Mouse (Mus musculus) liver, adult (tissue): ENCODE measurements around the gene Pik3c2b.

Experiments used
- GATA4 ChIP-seq: IDR thresholded peaks from 2 replicates; pipeline ENCODE4 v1.6.1; 2014; ENCODE audit warnings: mild to moderate bottlenecking, low read length; ENCODE audit not compliant: insufficient replicate concordance

Gene Pik3c2b

DNA sequence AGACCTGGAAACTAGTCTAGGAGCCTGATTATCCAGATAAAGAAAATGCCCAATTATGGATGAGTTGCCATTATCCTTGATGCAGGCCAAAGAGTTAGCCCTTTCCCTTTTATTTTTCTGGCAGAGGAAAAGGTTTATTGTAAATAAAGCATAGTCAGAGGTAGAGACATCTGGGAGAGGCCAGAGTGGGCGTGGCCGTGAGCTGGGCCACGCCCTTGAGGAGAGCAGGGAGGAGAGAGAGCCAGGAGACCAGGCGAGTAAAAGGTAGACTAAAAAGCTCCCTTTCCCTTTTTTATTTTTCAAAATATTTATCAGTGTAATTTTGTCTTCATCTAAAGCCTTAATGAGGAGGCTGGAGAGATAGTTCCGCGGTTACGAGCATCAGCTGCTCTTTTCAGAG lies 17.5 kb upstream of the Pik3c2b start:
- no peak for TF ChIP-seq GATA4

DNA sequence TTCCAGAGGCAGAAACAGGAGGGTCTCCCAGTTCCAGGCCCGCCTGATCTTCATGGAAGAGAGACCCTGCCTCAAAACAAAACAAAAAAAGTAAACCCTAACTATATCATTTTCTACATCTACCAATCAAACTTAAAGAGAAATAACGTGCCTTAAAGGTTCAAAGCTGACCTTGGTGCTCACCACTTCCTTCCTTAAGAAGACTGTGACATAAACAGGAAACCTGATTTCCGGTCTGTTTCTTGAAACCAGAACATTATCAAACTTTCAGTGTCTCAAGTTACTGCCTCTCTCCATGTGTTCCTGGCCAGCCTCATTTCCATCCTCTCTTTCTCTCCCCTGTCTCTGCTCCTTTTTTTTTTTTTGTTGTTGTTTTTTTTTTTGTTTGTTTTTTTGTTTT lies 15.7 kb upstream of the Pik3c2b start:
- TF ChIP-seq GATA4, result no peak

DNA sequence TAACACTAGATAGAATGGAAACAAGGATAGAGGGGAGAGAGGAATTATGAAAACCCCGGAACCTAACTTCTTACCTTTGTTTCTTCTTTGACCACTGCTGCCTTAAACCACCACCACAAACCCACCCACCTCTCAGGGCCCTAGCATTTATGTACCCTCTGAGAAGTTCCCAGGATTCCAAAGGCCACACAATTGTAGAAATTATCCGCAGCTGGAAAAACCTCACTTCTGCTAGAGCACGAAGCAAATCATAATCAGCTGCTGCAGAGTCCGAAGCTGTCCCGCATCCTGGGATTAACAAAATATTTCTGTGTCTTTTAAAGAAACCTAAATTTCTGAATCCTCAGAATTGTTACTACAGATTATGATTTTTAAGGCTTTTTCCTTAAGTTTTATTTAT lies 15.0 kb upstream of the Pik3c2b start, which contains the start of gene Mdm4:
Gene Mdm4 (minus strand): TSS at position 101 of the 400 bp plus-strand sequence.
- no peak for TF ChIP-seq GATA4

DNA sequence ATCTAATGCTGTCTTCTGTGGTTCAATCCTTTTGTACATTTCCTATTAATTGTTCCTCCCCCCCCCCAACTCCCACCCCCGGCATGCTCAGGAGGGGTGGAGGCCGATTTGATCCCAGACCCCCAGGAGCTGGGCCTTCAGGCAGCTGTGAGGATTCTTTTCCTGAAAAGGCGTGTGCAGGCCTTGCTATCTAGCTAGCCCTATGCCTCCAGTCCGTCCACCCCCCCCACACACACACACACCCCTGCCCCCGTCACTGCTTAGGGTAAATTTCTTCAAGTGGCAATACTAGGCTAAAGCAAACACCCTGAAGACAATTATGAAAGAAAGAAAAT lies 12.5 kb upstream of the Pik3c2b start:
- no peak for TF ChIP-seq GATA4

DNA sequence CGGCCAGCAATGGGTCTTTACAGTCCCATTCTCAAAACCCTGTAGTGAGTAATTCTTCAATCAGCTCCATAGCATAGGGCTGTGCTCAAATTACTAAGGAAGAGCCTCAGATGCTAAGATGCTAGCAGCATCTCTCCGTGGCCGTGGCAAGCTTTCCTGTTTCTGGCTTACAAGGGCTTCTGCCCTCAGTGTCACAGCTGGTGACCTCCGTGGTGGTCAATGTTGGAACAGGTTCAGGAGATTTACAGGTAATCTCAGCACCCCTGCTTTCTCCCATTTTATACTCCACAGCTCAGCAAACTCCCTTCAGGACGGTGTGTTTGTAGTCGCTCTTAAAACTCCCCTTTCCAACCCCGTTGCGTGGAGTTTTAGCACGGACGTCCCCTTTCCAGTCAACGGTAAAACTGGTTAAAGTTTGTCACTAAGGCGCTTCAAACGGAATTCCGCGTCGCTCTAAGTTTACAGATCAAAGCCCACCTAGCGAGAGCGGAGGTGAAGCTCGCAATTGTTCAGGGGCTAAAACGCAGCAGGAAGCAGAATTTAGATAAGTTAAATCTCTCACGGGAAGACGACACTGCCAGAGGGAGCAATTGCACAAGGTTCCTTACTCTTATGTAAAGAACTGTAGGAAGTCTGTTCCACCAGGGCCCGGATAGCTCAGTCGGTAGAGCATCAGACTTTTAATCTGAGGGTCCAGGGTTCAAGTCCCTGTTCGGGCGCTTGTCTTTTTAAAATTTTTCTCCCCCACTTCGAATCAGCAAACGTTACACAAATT lies 12.0 kb upstream of the Pik3c2b start:
- peak; percentile 59; the same call in 1 of the 2 replicates for TF ChIP-seq GATA4

DNA sequence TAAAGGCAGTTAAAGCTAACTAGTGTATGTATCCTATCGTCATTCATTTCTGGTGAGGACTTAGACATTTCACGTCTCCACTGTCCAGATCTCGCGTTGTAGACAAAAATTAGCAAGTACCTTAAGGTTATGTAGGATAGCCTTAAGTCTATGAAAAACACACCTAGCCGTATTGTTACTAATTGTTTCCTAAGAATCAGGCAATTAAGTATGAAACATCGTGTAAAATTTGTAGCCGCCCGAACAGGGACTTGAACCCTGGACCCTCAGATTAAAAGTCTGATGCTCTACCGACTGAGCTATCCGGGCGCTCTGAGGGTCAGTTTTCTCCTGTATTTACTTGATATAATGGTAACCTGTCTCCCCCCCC lies 11.4 kb upstream of the Pik3c2b start:
- no peak; the same call in 1 of the 2 replicates for TF ChIP-seq GATA4

DNA sequence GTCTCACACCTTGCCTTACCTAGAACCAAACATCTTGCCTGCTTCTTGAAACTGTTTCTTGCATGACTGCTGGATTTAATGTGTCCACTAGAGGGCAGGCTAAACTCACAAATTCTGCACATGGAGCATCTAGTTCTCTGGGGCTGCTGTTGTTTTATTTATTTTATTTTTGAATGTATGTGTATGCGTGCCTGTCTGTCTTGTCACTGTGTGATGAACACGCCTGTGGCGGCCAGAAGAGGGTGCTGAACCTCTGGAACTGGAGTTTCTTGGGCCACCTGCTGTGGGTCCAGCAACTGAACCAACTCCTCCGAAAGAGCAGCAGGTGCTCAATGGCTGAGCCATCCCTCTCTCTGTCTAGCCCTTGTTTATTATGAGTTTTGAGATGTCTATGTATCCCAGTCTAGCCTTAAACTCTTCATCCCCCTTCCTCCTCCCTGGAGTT lies 5.9 kb upstream of the Pik3c2b start:
- TF ChIP-seq GATA4, result no peak

DNA sequence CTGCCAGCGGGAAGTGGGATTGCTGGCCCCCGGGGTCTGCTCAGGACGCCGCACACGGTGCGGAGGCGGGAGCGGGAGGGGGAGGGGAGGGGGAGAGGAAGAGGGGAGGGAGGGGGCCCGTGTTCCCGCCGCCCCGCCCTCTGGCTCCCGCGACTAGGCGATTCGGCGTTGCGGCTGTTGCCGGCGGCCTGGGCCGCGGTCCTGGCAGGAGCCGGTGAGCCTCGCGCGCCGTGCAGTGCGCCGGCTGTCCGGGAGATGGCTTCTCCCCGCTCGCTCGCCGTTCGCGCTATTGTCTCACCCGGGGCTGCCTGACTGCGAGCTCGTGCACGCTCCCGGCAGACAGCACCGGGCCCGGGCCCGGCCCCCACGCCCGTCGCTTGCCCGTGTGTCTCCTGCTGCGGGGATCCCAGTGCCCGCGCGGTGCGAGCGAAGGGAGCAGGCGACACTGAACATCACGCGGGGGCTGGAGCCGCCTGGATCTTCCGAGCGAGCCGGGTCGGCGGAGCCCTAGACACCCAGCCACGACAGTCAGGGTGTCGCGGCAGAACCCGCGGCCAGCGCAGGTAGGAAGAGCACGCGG lies 484 bp downstream of the Pik3c2b start:
- no peak; the same call in 1 of the 2 replicates for TF ChIP-seq GATA4

DNA sequence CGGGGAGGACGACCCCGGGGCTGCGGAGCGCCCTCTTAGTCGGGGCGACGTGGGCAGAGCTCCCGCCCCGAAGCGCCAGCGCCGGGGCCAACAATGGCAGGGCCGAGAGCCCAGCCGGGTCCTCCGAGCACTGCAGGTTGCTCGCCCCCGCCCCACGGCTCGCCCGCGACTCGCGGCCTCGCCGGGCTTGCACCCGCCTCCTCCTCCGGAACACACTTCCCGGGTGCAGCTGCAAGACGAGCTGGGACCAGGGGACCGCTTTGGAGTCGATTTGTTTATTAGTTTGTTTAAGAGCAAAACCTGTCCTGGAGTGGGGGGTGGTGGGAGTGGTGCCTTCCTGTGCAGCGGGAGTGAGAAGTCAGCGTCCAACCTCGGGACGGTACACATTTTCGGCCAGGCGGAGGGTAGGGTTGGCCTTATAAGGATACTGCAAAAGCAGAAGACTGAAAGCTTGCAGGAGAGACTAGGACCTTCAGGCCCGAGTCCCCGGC lies 1.0 kb downstream of the Pik3c2b start:
- TF ChIP-seq GATA4, result no peak

DNA sequence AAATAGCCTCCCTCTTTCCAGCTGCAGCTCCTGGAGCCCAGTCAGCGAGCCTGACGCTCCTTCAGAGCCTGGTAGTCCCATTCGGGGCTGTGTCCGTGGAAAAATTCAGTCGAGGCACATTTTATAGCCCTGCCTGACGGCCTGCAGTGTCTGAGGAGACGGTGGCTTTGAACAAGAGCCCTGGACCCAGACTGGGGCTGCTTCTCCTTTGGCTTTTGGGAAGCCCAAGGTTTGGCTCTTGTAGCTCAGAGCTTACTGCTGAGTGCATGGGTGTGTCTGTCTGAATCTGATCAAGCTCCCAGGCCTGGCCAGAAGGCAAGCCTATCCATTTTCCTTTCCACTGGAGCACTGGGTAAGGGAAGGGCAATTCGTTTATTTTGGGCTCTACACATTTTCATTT lies 2.1 kb downstream of the Pik3c2b start:
- no peak for TF ChIP-seq GATA4

DNA sequence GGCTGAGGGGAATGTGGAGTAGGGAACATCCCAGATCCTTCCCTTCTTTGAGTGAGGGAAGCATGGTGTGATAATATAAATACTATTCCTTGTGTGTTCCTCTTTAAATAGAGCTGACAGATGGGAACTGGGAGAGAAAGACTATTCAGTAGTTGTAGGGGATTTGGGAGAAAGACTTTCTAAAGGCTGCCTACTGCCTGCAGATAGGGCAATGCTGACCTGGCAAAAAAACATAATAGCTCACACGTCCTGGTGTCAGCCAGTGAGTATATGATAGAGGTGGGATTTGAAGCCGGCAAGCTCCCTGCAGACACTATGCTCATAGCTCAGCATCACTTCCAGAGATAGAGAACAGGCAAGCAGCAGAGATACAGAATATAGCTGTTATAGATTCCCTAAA lies 3.2 kb downstream of the Pik3c2b start:
- no peak for TF ChIP-seq GATA4

DNA sequence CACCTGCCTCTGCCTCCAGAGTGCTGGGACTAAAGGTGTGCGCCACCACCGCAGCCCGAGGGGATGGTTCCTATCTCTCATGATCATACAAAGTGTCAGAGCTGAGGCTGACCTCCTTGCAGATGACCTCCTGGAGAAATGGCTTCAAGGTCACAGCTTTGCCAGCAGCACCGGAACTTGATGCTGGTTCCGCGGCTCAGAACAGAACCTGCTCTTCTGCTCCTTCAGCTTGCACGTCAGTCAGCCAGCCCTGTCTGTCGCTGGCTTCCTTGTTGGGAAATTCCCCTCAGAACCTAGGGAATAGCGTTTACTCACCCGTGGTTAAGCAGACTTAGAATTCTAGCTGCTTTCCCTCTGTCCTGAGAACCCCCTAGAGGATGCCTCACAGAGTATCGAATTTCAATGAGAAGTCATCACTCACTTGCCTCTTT lies 4.5 kb downstream of the Pik3c2b start:
- no peak for TF ChIP-seq GATA4

DNA sequence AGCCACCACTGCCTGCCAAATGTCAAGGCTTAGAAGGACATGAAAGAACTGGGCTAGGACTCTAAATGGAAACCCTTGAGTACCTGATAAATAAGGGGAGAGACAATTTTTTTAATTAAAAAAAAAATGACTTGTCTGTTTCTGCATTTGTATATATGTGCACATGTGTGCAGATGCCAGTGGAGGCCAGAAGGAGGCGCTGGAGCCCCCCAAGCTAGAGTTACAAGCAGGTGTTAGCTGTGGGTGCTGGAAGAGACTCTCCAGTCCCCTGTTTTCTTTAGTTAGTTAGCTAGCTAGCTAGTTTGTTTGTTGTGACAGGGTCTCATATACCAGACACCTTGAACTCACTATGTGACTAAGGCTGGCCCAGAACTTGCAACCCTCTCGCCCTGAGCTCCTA lies 6.4 kb downstream of the Pik3c2b start:
- TF ChIP-seq GATA4, result no peak

DNA sequence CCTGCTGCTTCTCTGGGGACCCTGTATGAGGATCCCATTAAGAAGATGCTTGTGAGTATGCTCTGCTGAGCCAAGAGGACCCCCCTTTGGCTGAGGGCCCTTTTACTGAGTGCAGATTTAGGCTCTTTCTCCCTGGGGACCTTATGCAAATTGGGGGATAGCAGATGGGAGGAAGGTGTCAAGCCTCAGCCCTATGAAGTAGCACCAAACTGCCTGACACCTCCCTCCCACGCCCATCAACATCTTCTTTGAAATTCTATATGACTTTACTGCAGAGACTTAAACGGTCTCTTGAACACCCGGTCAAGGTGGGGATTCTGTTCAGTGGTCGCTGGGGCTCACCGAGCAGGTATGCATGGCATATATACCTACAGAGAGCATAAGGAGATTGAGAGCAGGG lies 7.6 kb downstream of the Pik3c2b start:
- TF ChIP-seq GATA4, result no peak

DNA sequence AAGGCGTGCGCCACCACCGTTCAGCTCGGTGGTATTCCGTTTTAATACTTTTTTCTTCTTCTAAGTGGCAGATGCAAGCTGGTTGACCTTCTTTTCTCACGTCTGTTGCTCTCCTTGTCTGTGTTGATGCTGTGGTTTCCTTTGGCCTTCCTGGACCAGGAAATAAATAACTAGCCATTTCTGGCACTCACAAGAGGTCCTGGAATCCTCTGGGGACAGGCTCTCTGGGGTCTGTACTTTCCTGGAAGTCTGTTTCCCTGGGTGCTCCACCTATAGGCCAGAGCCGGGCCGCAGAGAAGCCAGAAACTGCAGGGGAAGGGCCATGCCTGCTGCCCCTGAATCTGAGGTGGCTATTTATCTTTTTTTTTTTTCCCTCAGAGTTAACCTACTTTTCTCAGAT lies 8.9 kb downstream of the Pik3c2b start:
- no peak for TF ChIP-seq GATA4

DNA sequence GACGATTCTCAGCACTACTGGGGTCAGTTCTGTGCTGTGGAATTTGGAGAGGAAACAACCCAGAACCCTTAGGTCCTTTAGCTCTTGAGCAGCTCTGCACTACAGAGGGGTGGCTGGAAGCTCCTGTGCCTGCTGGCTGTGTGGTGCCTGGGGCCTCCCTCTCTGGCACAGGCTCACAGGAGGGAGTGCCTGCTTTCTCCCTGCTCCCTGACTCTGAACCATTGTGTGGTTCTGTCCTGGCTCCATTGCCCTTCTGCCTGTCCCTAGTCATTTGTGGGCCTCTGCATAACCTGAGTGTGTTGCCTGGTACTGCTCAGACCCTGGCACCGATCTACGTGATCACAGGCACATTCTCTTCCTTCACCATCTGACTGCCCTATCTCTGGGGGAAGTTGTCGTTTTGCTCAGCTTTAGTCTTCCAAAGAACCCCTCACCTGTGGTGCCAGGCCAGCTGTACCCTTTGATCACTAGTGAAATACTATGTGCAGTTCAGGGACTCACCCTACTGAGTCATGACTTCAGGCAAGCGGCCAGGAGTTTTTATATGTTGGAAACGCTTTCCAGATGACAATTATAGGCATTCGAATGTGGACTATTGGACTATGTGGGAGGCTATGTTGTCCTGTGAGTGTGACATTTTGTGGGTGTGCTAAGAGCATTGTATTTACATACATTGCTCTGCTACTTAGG lies 12.0 kb downstream of the Pik3c2b start:
- no peak for TF ChIP-seq GATA4

DNA sequence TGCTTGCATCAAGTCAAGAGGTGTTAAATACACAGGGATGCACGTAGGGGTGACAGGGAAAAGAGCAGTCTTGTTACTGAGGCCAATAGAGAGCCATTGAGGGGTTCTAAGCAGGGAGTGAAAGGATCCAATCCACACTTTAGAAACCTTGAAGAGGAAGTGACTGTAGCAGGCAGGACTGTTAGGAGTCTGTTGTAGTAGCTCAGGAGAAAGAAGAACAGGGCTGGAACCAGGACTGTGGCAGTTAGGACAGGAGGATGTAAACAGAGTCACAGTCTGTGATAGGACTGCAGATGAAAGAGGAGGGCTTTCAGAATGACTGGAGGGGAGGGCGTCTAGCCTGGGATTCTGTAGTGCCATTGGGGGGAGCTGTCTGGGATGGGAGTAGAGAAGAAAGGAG lies 14.1 kb downstream of the Pik3c2b start:
- TF ChIP-seq GATA4, result no peak

DNA sequence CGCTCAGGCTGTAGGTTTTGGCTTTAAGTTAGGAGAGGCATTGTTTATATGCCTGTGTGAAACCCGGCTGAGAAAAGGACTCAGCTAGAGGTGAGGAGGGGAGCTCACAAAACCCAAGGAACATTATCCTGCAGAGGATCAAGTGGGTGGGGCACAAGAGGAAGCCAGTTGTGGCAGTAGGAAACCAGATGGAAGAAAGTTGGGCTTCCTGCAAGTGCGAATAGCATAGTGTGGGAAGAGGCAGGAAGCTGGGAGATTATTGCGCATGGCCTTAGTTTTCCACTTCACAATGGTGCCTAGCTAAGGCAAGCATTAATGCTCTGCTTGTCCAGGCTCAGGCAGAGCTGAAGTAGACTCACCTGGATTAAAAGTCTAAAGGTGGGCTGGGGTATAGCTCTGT lies 15.2 kb downstream of the Pik3c2b start:
- peak; percentile 26; the same call in 1 of the 2 replicates for TF ChIP-seq GATA4
